Mouse (Mus musculus) megakaryocyte progenitor cell, adult 5-6 weeks (primary cell): ENCODE measurements at regions not wholly inside any gene's neighbourhood (a gene's known extent, or its start where the extent isn't known, plus 50 kb on each side); places are given as distances from the start of the nearest gene placed in this dataset.
A peak's percentile ranks its signal among the peaks of the same experiment; 100 is the strongest.

Experiments
- ATAC-seq: replicated peaks from 2 replicates; pipeline ENCODE4 v1.8.0; 2016; ENCODE audit warnings: mild to moderate bottlenecking, moderate TSS enrichment, inconsistent platforms; ENCODE audit not compliant: poor library complexity

DNA sequence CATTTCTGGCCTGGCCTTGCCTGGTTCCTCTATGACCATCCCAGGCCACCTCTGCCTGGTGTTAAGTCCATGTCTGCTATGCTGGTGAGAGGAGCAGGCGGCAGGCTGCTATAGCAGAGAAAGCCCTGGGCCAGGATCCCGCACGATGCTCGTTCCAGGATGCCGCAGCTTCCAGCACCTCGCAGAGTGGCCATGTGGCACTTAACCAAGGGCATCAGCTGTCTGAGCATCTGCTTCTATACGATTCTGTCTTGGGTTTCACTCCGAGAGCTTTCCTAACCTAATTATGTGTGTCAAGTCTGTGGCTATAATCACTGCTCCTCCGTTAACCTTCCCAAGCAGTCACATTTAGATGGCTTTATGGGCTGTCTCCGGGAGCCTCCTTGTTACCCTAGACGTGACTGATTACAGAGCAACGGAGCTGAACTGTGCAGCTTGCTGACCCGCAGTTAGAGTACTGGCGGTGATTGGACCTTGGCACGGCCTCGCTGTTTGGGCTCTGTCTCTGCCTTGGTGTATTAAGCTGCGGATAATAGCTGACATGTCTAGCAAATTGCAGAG lies 64.4 kb downstream of the Ackr3 start:
- ATAC-seq = no peak

DNA sequence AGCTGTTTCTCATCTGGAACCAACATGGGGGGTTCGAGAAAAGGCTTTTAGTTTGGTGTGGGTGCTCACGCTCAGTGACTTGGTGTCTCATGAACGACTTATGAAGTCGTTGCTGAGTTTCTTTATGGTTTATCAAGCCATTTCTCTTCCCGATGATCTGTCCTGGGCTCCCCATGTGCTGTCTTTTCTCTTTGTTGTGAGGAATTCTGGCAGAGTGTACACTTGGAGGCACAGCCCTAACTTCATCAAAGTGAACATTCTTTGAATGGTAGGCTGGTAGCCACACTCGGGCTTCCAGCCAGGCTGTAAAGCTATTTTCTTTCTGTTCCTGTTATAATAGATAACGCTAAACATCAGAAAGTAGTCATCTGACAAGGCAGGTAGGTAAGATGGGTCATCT lies 65.2 kb downstream of the Ackr3 start:
- ATAC-seq = no peak

DNA sequence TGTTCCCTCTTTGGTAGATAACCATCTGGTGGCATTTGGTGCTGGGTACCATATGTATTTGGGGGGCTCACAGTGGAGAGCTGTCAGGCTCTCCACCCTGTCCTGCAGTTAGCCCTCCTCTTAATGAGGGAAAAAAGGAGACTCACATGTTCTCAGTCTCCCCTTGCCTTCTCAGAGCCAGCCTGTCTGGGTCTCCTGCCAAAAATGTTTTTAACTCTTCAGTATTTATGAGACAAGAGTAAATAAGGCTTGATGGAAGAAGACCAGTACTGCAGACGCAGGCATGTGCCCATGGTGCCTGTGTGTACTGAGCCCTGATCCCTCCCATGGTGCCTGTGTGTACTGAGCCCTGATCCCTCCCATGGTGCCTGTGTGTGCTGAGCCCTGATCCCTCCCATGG lies 66.1 kb downstream of the Ackr3 start:
- ATAC-seq = no peak

DNA sequence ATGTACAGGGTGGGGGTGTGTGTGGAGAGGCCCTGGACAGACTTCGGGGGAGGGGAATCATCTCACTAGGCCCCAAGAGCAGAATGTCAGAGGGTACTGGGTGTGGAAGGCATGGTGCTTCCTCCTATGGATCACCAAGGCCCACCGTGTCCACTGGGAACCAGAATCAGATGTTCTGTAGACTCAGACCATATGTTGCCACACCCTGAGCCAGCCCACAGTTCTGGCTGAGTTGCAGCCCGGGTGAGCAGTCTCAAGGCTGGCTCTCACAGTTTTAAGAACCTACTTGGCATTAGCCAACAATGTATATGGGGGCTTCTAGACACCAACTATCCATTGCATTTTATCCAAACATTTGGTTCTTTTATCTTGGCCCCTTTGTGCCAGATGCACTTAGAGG lies 67.5 kb downstream of the Ackr3 start:
- no peak for ATAC-seq

DNA sequence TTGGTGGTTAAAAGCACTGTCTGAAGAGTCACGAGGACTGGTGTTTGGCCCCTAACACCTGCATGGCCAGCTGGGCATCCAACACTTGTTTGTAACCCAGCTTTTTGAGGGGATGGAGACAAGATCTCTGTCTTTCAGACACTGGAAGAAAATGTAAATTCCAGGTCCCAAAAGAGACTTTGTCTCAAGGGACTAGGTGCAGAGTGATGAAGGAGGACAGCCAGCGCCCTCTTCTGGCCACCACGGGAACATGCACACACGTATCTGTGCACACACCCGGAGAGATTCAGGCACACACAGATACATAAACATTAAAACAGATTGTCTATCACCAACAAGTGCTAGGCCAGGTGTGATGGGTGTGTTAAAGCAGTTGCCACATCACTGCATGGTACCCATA lies 68.6 kb downstream of the Ackr3 start:
- no peak for ATAC-seq

DNA sequence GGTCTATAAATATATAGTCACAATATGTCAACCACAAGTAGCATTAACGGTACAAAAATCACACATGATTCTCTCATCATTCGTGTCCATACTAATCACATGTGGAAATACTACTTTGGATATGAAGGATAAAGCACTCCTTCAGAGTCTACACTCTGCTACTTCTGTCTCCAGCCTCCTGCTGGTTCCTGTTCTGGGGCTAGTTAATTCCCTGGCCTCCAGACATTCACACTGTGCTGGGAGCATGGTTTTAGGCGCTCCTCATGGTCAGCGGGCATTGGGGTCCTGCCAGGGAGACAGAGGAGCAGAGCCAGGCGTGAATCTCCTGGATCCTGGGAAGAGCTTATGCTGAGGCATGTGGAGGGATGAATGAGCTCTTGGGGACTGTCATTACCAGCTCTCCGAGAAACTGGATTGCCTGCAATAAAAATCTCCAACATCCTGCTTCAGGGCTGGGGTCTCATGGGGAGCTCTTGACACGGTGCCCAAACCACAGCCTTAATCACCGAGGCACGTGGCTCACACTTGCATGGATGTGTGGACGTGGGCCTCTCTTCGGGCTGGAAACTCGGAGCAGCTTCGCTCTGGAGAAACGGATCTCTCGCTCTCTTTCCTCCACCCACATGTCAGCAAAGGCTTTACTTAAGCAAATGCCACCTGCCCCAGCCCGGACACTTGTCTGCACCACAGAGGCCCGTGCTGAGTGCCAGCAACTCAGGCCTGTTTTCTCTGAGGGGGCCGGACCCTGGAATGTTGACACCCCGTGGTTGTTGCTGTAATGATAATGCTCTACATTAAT lies 69.2 kb downstream of the Ackr3 start:
- ATAC-seq = no peak

DNA sequence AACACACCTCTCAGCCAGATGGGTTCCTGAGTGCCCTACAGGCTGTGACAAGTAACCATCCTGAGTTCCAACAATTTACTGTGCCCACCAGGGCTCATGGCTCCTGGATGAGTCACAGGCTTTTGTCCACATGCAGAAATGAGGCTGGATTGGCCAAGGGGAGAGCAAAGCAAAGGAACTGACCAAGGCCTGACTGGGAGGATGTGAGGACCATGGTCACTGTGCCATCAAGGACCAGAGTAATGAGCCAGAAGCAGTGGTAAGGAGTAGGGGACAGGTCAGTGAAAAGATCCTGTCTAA lies 69.8 kb downstream of the Ackr3 start:
- ATAC-seq = no peak

DNA sequence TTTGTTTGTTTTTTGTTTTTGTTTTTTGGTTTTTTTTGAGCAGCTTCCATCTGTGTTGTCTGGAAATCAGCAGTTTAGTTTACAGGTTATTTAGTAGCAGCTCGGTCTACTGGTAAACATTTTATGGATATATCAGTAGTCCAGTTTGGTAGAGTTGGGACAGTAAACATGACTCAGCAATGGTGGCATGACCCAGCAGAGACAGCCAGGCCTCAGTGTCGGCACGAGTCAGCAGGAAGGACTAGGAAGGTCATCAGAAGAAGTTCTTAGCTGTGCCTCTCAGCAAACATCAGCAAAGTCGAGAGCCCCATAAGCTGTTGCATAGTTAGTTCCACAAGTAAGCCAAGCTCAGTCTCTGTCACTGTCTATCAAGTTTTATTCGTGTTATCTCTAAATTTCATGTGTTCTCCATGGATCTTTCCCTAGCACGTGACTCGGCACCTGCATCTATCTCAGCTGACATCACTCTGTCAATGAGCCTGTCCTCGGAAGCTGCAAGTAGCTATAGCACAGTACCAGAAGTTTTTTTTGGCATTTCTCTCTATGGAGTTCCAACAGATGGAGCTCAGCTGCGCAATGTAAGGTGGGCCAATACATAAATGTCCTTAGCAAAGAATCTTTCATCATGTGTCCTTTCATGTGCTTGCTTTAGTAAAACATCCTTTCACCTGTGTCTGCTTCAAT lies 71.3 kb downstream of the Ackr3 start:
- no peak for ATAC-seq

DNA sequence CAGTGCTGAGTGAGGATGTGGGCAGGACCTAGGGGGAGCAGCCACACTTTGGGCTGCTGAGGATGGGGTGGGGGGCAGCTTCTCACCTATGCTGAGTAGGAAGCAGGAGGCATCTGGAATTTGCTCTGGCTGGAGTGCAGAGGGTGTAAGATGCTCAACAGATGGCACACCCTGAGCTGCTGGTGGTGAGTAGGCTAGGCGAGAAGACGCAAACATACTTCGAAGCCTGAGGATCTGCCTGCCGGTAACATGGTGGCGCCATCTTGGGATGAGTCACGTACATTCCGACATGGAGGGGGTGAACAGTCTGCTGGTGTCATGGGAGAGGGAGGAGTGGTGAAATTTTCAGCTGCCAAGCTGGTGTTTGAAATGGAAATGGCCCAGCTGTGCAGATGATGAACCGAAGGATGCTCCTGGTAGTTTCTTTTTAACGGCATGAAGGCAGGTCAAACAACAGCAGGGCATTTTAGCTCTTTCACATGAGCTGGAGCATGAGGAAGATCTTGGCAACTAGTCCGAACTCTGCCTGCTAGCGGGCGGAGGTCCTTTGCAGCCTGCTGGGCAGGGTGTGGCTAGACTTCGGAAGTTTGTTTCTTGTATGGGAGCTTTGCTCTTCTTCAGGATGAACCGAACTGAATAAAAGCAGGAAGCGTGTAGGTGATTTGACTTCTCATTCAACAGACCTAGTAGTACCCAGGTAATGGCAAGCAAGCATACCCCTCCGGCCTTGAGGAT lies 72.2 kb downstream of the Ackr3 start:
- no peak for ATAC-seq

DNA sequence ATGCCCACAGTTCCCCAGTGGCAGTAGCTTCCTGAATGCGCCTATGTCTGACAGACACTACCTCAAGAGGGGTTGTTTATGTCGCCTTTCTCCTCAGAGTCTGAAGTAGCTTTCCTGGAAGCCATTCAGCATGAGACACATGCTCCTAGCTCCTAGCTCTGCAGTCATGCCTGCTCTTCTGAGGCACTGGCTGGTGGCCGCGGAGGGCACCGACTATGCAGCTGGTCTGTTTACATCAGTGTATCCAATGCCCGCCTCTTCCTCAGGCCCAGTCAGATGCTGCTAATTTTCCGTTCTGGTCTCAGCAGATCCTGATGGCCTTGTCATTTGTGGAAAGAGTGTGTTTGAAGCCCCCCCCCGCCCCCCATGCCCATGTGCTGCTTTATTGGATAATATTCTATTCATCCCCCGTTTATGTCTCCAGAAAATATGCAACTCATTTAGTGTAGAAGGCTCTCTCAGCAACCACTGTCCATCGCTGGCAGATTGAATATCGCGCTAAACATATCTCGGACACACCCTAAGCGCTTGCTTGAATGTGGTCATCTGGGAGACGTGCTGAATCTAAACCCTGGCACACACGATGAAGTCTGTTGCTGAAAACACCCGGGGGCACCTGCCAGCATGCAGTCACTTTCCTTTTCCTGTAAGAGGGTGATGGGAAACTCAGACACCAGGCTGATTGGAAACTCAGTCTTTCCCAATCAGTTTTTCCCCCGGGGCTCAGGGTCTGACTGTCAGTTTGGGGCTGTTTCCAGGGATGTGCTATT lies 73.9 kb downstream of the Ackr3 start:
- ATAC-seq = no peak

DNA sequence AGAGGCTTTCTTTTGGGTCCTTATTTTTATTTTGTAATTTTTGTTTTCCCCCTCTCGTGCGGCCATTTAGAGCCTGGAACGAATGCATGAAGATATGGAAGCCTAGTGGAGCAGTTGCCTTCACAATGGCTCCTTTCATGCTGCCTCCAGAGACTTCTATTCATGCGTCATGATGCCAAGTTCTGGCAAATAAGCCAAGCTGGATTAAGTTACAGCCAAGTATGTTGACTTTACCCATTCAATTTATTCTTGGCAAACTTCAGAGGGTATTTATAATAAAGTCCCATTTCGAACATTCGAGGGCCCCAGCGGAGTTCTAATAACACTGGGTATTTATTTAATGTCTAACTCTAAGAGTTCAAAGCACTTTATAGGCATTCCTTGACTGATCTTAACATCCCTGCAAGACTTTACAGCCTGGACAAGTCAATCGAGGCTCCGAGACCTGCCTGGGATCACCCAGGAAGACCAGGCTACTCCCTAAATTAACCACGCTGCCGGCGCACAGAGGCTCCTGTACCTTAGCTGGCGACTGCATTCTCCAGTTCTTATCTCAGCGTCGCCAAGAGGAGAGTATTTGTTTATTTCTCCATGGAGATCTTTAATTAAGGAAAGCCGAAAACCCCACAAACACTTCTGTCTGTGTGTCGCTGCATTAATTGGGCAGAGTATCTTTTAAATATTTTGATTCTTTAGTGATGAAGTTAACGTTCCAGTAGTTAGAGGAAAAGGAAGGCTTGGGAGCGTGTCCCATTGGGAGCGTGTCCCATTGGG lies 75.5 kb downstream of the Ackr3 start:
- no peak for ATAC-seq

DNA sequence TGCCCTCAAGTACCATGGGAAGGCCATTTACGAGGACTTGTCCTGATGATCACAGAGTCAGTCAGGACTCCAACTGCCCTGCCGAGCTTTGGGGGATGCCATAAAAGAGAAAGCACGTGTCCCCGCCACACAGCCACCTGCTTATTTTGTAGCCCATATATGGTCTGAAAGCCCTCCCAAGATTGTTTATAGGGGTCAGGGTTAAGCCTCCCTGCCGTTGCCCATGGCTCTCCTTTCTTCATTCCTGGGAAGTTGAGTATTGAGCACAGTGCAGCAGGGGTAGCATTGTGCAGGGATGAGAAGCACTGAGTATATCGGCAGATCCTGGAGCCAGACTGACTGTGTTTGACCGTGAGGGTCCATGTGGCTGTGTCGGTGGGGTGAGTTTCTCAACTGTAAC lies 76.4 kb downstream of the Ackr3 start:
- no peak for ATAC-seq

DNA sequence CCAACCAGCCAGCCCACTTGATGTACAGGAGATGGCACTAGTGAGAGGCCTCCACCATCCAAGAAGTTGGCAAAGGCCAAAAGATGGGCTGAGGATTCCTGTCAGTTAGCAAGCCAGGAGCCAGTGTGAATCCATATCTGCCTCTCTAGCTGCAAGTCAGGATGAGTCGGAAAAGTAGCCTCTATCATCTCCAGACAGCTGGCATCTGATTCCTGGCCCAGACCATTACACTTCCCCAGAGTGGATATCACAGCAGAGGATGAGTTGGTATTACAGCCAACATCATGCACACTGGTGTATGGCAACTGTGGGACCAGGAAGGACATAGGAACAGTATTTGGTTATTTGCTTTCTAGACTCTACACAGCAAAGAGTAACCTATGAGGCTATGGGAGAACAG lies 77.5 kb downstream of the Ackr3 start:
- ATAC-seq = no peak

DNA sequence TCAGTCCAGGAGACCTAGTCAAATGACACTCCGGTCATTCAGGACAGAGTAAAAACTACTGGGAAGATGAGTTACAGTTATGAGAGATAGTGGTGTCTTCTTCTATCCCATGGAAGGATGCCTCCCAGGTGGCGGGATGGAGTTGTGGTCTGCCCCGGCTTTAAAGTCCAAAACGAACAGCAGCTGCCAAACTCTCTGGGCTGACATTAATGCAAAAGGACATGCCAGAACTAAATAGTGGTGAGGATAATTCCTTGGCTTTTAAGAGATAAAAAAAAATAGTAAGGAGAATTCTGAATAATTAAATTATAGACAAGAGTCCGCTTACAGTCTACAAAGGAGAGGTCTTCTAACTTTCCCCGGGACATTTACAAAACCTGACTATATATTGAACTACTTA lies 78.2 kb downstream of the Ackr3 start:
- ATAC-seq = no peak

DNA sequence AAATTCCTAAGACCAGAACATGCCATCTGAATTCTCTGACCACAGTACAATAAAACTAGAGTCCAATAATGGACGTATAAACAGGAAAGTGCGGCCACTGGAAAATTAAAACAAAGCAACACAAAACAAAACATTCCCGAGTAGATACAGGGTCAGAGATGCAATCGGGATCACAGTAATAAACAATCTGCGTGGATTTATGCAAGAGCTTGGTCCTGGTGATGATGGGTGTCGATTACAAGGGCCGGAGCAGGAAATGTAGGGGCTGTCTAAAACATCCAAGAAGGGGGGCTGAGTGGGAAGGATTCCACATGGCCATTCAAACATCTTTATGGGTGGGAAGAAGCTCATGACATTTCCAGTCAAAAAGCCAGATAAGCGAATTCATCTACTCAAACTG lies 78.6 kb downstream of the Ackr3 start:
- no peak for ATAC-seq

DNA sequence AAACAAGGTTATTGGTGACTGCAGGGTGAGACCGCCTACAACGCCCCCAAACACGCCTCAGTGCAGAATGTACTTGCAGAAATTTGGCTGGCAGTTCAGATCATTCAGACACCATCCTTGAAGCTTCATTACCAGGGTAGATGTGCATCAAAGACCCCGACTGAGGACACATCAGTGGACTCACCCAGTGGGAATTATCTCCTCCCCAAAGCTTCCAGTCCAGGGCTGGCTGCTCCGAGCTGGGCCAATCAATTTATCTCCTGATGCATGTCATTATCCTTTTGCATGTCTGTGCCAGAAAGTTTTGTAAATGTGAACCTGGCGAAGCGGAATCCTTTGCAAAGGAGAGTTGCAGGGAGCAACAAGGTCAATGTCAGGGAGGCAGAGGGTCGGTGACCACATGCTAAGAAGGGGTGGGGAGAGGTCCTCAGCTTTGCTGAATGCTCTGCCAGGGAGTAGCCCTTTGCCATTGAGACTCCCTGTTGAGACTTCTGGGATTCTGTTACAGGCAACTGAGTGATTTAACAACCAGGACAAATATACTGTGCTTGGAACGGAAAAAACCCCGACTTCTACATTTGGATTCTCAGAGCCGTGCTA lies 79.5 kb downstream of the Ackr3 start:
- no peak for ATAC-seq

DNA sequence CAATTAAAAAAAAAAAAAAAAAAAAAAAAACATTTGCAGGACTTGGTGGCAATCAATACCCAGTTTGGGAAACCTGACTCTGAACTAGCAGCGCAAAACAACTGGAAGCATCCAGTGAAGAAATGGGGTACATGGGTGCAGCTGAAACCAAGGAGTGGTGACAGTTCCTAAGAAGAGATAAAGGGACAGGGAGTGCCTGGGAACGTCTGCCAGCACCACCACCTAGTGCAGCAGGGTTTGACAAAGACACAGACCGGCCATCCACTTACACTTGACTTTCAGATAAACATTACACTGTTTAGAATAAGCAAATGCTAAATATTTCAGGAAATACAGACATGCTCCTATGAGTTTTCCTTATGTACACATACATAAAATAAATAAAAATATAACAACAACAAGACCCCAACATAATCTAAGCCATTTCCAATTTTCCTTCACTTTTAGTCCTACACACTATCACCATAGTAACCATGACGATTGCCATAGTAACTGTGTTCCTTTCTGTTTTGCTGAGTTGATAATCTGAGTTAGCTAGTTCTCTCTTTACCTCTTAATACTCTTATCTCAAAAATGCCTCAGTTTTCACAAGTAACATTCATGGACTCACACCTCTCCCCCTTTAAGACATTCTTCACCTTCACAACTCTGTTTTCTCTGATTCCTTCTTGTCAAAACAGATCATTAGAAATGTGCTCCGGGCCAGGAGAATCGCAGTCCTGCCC lies 80.3 kb downstream of the Ackr3 start:
- 0 out of 2 replicates have a peak, but pooled peaks have one; percentile 29 for ATAC-seq

DNA sequence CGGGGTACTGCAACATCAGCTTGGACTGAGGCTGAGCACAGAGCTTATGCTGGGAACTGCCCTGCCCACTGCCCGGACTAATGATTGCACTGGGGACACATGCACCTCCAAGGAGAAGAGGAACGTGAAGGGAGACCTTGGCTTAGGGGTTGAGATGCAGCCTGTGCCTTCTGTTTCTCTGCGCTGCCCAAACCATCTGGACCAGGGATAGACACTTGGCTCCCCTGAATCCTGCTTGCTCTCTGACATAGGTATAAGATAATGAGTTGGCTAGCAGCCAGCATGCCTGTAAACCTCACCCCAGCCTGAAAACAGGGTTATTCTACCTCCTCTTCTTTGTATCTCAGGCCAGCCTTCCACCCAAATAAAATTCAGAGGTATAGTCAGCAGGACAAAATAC lies 81.5 kb downstream of the Ackr3 start:
- no peak for ATAC-seq

DNA sequence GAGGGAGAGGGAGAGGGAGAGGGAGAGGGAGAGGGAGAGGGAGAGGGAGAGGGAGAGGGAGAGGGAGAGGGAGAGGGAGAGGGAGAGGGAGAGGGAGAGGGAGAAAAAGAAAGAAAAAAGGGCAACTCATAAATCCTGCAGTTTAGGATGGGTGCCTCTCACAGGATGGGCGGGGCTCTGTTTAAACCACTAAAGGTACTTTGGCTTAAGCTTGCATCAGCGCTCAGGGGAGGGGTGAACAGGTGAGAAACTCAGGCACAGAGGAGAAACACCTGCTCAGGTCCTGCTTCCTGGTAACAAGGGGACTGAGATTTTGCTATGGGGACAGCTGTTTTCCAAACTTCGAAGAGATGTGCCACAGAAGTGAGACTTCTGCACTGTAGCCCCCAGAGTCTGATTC lies 83.5 kb downstream of the Ackr3 start:
- no peak for ATAC-seq
